Comparison of ENCODE assay signal across 8 mouse cellular contexts in the genomic region with DNA sequence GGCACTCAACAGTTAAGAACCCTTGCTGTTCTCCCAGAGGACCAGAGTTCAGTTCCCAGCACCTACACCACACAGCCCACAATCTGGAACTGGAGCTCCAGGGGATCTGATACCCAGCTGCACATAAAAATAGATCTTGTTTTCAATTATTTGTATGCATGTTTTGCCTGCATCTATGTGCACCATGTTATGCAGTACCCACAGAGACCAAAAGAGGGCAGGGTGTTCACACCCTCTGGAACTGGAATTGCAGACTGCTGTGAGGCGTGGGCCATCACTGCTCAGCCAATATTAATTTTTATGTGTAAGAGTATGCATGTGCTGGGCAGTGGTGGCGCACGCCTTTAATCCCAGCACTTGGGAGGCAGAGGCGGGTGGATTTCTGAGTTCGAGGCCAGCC. TPM values are rescaled to one million over a fixed set of nuclear protein-coding genes. Genes with fewer than 3 reads are reported as not detected.
A peak's percentile ranks its signal among the peaks of the same experiment; 100 is the strongest.
DNase-seq lines count a peak whose midpoint lies in the region; ATAC-seq and TF ChIP-seq lines count a peak whose summit lies in the region.

No protein-coding gene starts in this region.

- no peaks in the 10 kb centered on the region for H3K9me3 ChIP-seq in hindbrain, embryonic 11.5 days (ENCODE audit: control insufficient read depth, low read length)
- no peaks in the 10 kb centered on the region for H3K9me3 ChIP-seq in hindbrain, embryonic 16.5 days (ENCODE audit: control insufficient read depth, low read length)
- H3K9me3 ChIP-seq in ES-Bruce4 (replicated peaks; ENCODE audit: control insufficient read depth, insufficient read depth, low read length, poor library complexity, severe bottlenecking) = no peaks in the 10 kb centered on the region
- H3K9me3 ChIP-seq in embryonic facial prominence, embryonic 11.5 days (replicated peaks; ENCODE audit: control insufficient read depth, low read length) = no peaks in the 10 kb centered on the region

- H3K4me3 ChIP-seq in hindbrain, embryonic 11.5 days (ENCODE audit: low read depth, low read length) = no peak overlapping the region
- H3K4me3 ChIP-seq in hindbrain, embryonic 16.5 days (ENCODE audit: low read length) = no peak overlapping the region
- no peak overlapping the region for H3K4me3 ChIP-seq in ES-Bruce4 (ENCODE audit: low read depth, low read length)
- H3K4me3 ChIP-seq in embryonic facial prominence, embryonic 11.5 days (ENCODE audit: low read depth, low read length) = no peak overlapping the region

- no peak for ATAC-seq in hindbrain, embryonic 11.5 days (ENCODE audit: low FRiP score)
- no peak for ATAC-seq in hindbrain, embryonic 16.5 days
- ATAC-seq in embryonic facial prominence, embryonic 11.5 days (replicated peaks; ENCODE audit: insufficient number of reproducible peaks, low FRiP score, low TSS enrichment, low read depth) = no peak
- peak; percentile 39 for ATAC-seq in megakaryocyte, adult 5-6 weeks (ENCODE audit: poor library complexity, severe bottlenecking)
- no peak for ATAC-seq in inflammation-experienced regulatory T-cells, adult 6 months

- TF ChIP-seq CTCF in ES-Bruce4 (IDR thresholded peaks at IDR 0.05; ENCODE audit: low read depth, low read length) = peak; percentile 45

- no peaks in the 10 kb centered on the region for H3K27me3 ChIP-seq in hindbrain, embryonic 11.5 days (ENCODE audit: control insufficient read depth, insufficient read depth, low read length)
- no peaks in the 10 kb centered on the region for H3K27me3 ChIP-seq in hindbrain, embryonic 16.5 days (replicated peaks; ENCODE audit: control insufficient read depth, insufficient read depth, low read length)
- H3K27me3 ChIP-seq in ES-Bruce4 (ENCODE audit: control insufficient read depth, insufficient read depth, low read length, poor library complexity, severe bottlenecking) = no peaks in the 10 kb centered on the region
- H3K27me3 ChIP-seq in embryonic facial prominence, embryonic 11.5 days (ENCODE audit: control insufficient read depth, insufficient read depth, low read length) = no peaks in the 10 kb centered on the region

- DNase-seq in hindbrain, embryonic 11.5 days (ENCODE audit: low spot score) = peak; percentile 54
- DNase-seq in embryonic facial prominence, embryonic 11.5 days (ENCODE audit: low spot score) = peak; percentile 59
- DNase-seq in frontal cortex, postnatal 25 days (ENCODE audit: low spot score in 2 of 2) = no peak
- no peak for DNase-seq in ovary, postnatal 10 days (ENCODE audit: low spot score)

- H3K9ac ChIP-seq in hindbrain, embryonic 11.5 days (ENCODE audit: low read depth, low read length) = no peak overlapping the region
- H3K9ac ChIP-seq in hindbrain, embryonic 16.5 days (ENCODE audit: low read depth, low read length) = no peak overlapping the region
- no peak overlapping the region for H3K9ac ChIP-seq in ES-Bruce4 (ENCODE audit: low read depth, poor library complexity, severe bottlenecking)
- H3K9ac ChIP-seq in embryonic facial prominence, embryonic 11.5 days (replicated peaks; ENCODE audit: low read length) = no peak overlapping the region

- H3K4me1 ChIP-seq in hindbrain, embryonic 11.5 days (replicated peaks; ENCODE audit: control insufficient read depth, insufficient read depth, low read length) = no peaks in the 10 kb centered on the region
- H3K4me1 ChIP-seq in hindbrain, embryonic 16.5 days (ENCODE audit: control insufficient read depth, insufficient read depth, low read depth, low read length) = peaks cover 5% of the 10 kb centered on the region
- no peaks in the 10 kb centered on the region for H3K4me1 ChIP-seq in ES-Bruce4 (ENCODE audit: control insufficient read depth, insufficient read depth, low read length)
- no peaks in the 10 kb centered on the region for H3K4me1 ChIP-seq in embryonic facial prominence, embryonic 11.5 days (ENCODE audit: control insufficient read depth, insufficient read depth, low read length)

- 84% methylated on average over 5 of the region's 5 CpGs for WGBS in hindbrain, embryonic 11.5 days
- 79% methylated on average over 5 of the region's 5 CpGs for WGBS in hindbrain, embryonic 16.5 days
- 57% methylated on average over 4 of the region's 5 CpGs for WGBS in embryonic facial prominence, embryonic 11.5 days

- no peak overlapping the region for H3K27ac ChIP-seq in hindbrain, embryonic 11.5 days (ENCODE audit: low read depth, low read length)
- H3K27ac ChIP-seq in hindbrain, embryonic 16.5 days (ENCODE audit: low read depth, low read length) = no peak overlapping the region
- H3K27ac ChIP-seq in ES-Bruce4 (ENCODE audit: insufficient read depth, low read length) = no peak overlapping the region
- no peak overlapping the region for H3K27ac ChIP-seq in embryonic facial prominence, embryonic 11.5 days (replicated peaks; ENCODE audit: low read depth, low read length)

- H3K4me2 ChIP-seq in hindbrain, embryonic 11.5 days (replicated peaks; ENCODE audit: low read depth, low read length) = no peak overlapping the region
- H3K4me2 ChIP-seq in hindbrain, embryonic 16.5 days (ENCODE audit: low read length) = no peak overlapping the region
- no peak overlapping the region for H3K4me2 ChIP-seq in embryonic facial prominence, embryonic 11.5 days (ENCODE audit: low read depth, low read length)

- no peak for TF ChIP-seq POLR2A in ES-Bruce4 (IDR thresholded peaks at IDR 0.05; ENCODE audit: insufficient read depth, low read length)

- TF ChIP-seq EP300 in ES-Bruce4 (IDR thresholded peaks at IDR 0.05; ENCODE audit: insufficient read depth, low read depth, low read length) = no peak

- H3K36me3 ChIP-seq in hindbrain, embryonic 11.5 days (ENCODE audit: control insufficient read depth, insufficient read depth, low read length) = no peaks in the 10 kb centered on the region
- no peaks in the 10 kb centered on the region for H3K36me3 ChIP-seq in hindbrain, embryonic 16.5 days (ENCODE audit: control insufficient read depth, insufficient read depth, low read length)
- no peaks in the 10 kb centered on the region for H3K36me3 ChIP-seq in ES-Bruce4 (ENCODE audit: control insufficient read depth, insufficient read depth, low read length, poor library complexity, severe bottlenecking)
- H3K36me3 ChIP-seq in embryonic facial prominence, embryonic 11.5 days (replicated peaks; ENCODE audit: control insufficient read depth, insufficient read depth, low read depth, low read length) = no peaks in the 10 kb centered on the region

RNA-seq across cellular contexts. Expression of gene Spata2, which starts 4.6 kb away (rescaled TPM):
- 13.5 and 15.0 TPM in 2 replicates for polyA plus RNA-seq in hindbrain, embryonic 11.5 days (2014; fragmentation: Nextera tagmentation; extraction: Ambion mirVana)
- polyA plus RNA-seq in hindbrain, embryonic 16.5 days (2015; fragmentation: Nextera tagmentation; extraction: Ambion mirVana) = 30.5 and 33.6 TPM in 2 replicates
- polyA plus RNA-seq in ES-Bruce4 (2011; ENCODE audit: insufficient read depth, insufficient read length, low read depth, missing spikeins) = 13.6 and 18.9 TPM in 2 replicates
- polyA plus RNA-seq in embryonic facial prominence, embryonic 11.5 days (2014; fragmentation: Nextera tagmentation; extraction: Ambion mirVana) = 12.1 and 13.1 TPM in 2 replicates
- 9.0 and 11.3 TPM in 2 replicates for total RNA-seq in megakaryocyte, adult 5-6 weeks (2015)
- total RNA-seq in megakaryocyte, adult 5-6 weeks (2017) = 6.3 and 10.3 TPM in 2 replicates
- 10 to 100 TPM in 2 of 3 experiments, 1 to 10 TPM in 1; 9.6 to 16.5 (median 12.2) TPM for polyA plus RNA-seq in inflammation-experienced regulatory T-cells, adult 6 months (2017; shearing (Covaris generic))

RNA-seq across cellular contexts. Expression of gene Rnf114, which starts 4.8 kb away (rescaled TPM):
- polyA plus RNA-seq in hindbrain, embryonic 11.5 days (2014; fragmentation: Nextera tagmentation; extraction: Ambion mirVana) = 120 and 140 TPM in 2 replicates
- 112 and 115 TPM in 2 replicates for polyA plus RNA-seq in hindbrain, embryonic 16.5 days (2015; fragmentation: Nextera tagmentation; extraction: Ambion mirVana)
- polyA plus RNA-seq in ES-Bruce4 (2011; ENCODE audit: insufficient read depth, insufficient read length, low read depth, missing spikeins) = 87.5 and 97.0 TPM in 2 replicates
- polyA plus RNA-seq in embryonic facial prominence, embryonic 11.5 days (2014; fragmentation: Nextera tagmentation; extraction: Ambion mirVana) = 113 and 119 TPM in 2 replicates
- total RNA-seq in megakaryocyte, adult 5-6 weeks (2015) = 59.7 and 61.7 TPM in 2 replicates
- total RNA-seq in megakaryocyte, adult 5-6 weeks (2017) = 36.3 and 37.8 TPM in 2 replicates
- polyA plus RNA-seq in inflammation-experienced regulatory T-cells, adult 6 months (2017; shearing (Covaris generic)) = 100 to 1,000 TPM; 145 to 194 (median 193) TPM

RNA-seq across cellular contexts. Expression of gene Snai1, which starts 40.7 kb away (rescaled TPM):
- polyA plus RNA-seq in hindbrain, embryonic 11.5 days (2014; fragmentation: Nextera tagmentation; extraction: Ambion mirVana) = 27.6 and 29.5 TPM in 2 replicates
- polyA plus RNA-seq in hindbrain, embryonic 16.5 days (2015; fragmentation: Nextera tagmentation; extraction: Ambion mirVana) = 4.5 and 8.4 TPM in 2 replicates
- polyA plus RNA-seq in ES-Bruce4 (2011; ENCODE audit: insufficient read depth, insufficient read length, low read depth, missing spikeins) = 5.9 and 6.7 TPM in 2 replicates
- polyA plus RNA-seq in embryonic facial prominence, embryonic 11.5 days (2014; fragmentation: Nextera tagmentation; extraction: Ambion mirVana) = 66.8 and 76.2 TPM in 2 replicates
- total RNA-seq in megakaryocyte, adult 5-6 weeks (2015) = 0.40 and 1.8 TPM in 2 replicates
- total RNA-seq in megakaryocyte, adult 5-6 weeks (2017) = 0.40 TPM in 1 of 2 replicates, not detected in the other
- not detected for polyA plus RNA-seq in inflammation-experienced regulatory T-cells, adult 6 months (2017; shearing (Covaris generic))

Comparison
In these comparisons a context has a peak if more than half of its experiments do, and no peak if none do; other contexts are left out.
1. DNase-seq: peak in hindbrain, embryonic 11.5 days (single experiment) and embryonic facial prominence, embryonic 11.5 days (single experiment); none in frontal cortex, postnatal 25 days (0 of 2) and ovary, postnatal 10 days (single experiment).